Mouse (Mus musculus) kidney, adult 2 months (tissue): Measurements from ENCODE around the gene Gm12258. TPM values are rescaled to one million over a fixed set of nuclear protein-coding genes. Genes with fewer than 3 reads are reported as not detected.
"Not testable (repeated sequence)": the region's sequence is repeated elsewhere in the genome, so short reads cannot be mapped to it uniquely, and the experiment has no call there.

Experiments
- DNase-seq: peaks from one replicate; pipeline ENCODE4 v3.0.0; 2021
- H3K27ac ChIP-seq: fragments of 200-500 bp; 2 replicates; pipeline ENCODE4 v1.5.1; 2012; ENCODE audit warnings: low read depth, low read length, control low read depth, inconsistent platforms; ENCODE audit not compliant: insufficient read depth
- H3K27me3 ChIP-seq: fragments of 200-500 bp; replicated peaks from 2 replicates; pipeline ENCODE4 v1.6.1; 2012; ENCODE audit warnings: mild to moderate bottlenecking, moderate library complexity, low read length, inconsistent platforms; ENCODE audit not compliant: control insufficient read depth, insufficient read depth
- H3K36me3 ChIP-seq: fragments of 200-500 bp; 2 replicates; pipeline ENCODE4 v1.6.1; 2012; ENCODE audit warnings: mild to moderate bottlenecking, moderate library complexity, low read length, inconsistent platforms; ENCODE audit not compliant: control insufficient read depth, insufficient read depth
- H3K4me1 ChIP-seq: fragments of 200-500 bp; 2 replicates; pipeline ENCODE4 v1.6.1; 2011; ENCODE audit warnings: low read length; ENCODE audit not compliant: control insufficient read depth, insufficient read depth
- H3K4me3 ChIP-seq: fragments of 200-500 bp; 2 replicates; pipeline ENCODE4 v1.5.1; 2011; ENCODE audit warnings: mild to moderate bottlenecking, low read depth, low read length, control low read depth; ENCODE audit not compliant: insufficient read depth
- CTCF ChIP-seq: fragments of 200-500 bp; conservative IDR thresholded peaks from 2 replicates; pipeline ENCODE4 v1.5.1; 2011; ENCODE audit warnings: low read depth, mild to moderate bottlenecking, control low read depth, low read length, moderate library complexity, mixed read lengths; ENCODE audit not compliant: insufficient read depth, insufficient read length
- POLR2A ChIP-seq: fragments of 200-500 bp; IDR thresholded peaks from one replicate; pipeline ENCODE4 v1.6.1; 2011; ENCODE audit warnings: low read depth, low read length, control low read depth
- WGBS: fragments of 180-500 bp; shearing (Covaris S2); methylation state at CpG from one replicate; pipeline ENCODE4 v1.1.7; 2018; 5-methylcytosine and 5-hydroxymethylcytosine counted together
- polyA plus RNA-seq: library from polyadenylated mRNA; depleted of rRNA; stranded (reverse); fragments of >200 nt; gene quantifications from 2 replicates; pipeline ENCODE4 v1.2.3, GENCODE M21; 2012; rRNA removed

The Gm12258 gene
- polyA plus RNA-seq = 2.3 and 2.6 TPM in 2 replicates

- Histone ChIP-seq H3K4me3 (peak within 1 kb of the TSS; percentile 99), H3K36me3 (no peaks in the 10 kb centered on the region; the same call in 1 of the 2 replicates), H3K4me1 (no peaks in the 10 kb centered on the region), H3K27me3 (no peaks in the 10 kb centered on the region), H3K27ac (peak within 1 kb of the TSS; percentile 26; the same call in 1 of the 2 replicates)
- under 1% methylated on average over 24 of the region's 24 CpGs for WGBS
- TF ChIP-seq CTCF = no peak
- TF ChIP-seq POLR2A = no peak
- peak; percentile 99 for DNase-seq
Observed at GRCm38 (mm10) chr11:58846919-58847461, at the start of gene Gm12258. TSS of gene Gm12258 (plus strand) at chr11:58847158.

DNA sequence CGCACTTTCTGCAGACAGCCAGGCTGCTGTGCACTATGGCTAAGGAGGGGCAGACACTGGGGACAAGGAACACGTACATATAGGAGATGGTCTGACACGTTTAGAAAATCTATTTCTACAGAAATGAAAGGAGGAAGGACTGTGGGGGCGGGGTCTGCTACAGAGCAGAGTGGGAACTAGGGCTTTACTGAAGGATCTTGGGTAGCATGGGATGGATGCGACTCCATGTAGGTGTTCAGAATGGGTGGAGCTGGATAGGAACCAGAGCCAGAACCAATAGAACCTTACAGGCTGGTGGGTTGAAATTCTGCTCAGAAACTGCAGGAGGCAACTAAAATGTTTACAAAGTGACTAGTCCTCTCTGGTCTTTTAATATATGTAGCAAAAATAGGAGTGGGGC, 47.2 kb upstream of the Gm12258 start:
- TF ChIP-seq CTCF = no peak

DNA sequence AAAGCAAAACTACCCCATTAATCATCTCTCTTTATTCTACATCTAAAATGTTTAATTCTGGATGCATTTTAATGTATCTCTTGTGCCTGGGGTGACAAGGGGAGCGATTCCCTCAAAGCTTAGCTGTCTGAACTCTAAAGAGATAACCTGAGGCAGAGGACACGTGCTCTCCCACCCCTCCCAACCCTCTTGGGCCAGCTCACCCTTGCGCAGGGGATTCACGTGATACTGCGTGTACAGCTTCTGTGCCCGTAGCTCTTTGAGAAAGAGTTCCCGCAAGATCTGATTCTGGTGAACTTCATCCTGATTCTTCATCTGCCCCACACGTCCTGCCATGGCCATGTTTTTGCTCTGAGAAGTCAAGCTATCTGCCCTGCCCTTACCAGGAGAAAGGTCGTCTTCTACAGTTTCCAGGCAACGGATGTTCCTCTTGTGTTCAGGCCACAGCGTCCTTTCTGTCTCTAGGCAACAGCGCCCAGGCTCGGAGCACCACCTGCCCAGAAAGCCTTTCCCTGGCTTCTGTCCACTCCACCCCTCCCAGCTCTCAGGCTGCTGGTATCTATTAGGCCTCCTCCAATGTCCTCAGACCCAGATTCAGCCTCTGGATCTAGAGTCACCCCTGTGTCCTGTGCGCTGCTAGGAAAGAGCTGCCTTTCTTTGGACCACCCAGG, 45.3 kb upstream of the Gm12258 start, which contains the start of gene Fam183b:
Fam183b (minus strand) TSS at position 403 of the 671 bp plus-strand sequence.
- H3K4me3 ChIP-seq = no peak within 1 kb of the TSS
- H3K36me3 ChIP-seq = no peaks in the 10 kb centered on the region
- WGBS = 44% methylated on average over 14 of the region's 14 CpGs
- TF ChIP-seq POLR2A (no peak), CTCF (no peak)
- no peak within 1 kb of the TSS for H3K27ac ChIP-seq
- DNase-seq = no peak
- H3K27me3 ChIP-seq = no peaks in the 10 kb centered on the region
- no peaks in the 10 kb centered on the region for H3K4me1 ChIP-seq

More for the DNA sequence above, 47.2 kb upstream of the Gm12258 start:
- Histone ChIP-seq H3K4me3 (no peak overlapping the region), H3K4me1 (no peaks in the 10 kb centered on the region), H3K36me3 (no peaks in the 10 kb centered on the region), H3K27ac (no peak overlapping the region), H3K27me3 (no peaks in the 10 kb centered on the region)
- DNase-seq = no peak
- 76% methylated on average over 5 of the region's 5 CpGs for WGBS

DNA sequence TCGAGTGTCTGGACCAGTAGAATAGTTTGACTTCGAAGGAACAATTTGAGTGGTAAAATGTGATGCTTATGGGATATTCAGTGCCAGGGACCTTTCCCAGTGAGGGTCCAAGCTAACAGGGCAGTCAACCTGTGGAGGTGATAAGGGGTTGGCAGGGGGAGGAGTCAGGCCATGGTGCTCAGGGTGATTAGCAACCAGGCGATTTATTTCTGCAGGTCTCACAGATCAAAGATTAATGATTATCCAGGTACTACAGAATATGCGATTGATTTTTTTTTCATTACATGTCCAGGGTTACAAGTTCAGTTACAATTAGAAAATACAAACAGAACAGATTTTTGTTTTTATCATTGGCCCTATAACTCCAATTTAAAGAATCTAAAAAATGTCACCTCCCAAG, 43.1 kb upstream of the Gm12258 start:
- Histone ChIP-seq H3K4me1 (no peaks in the 10 kb centered on the region), H3K4me3 (no peak overlapping the region), H3K27me3 (no peaks in the 10 kb centered on the region), H3K36me3 (no peaks in the 10 kb centered on the region), H3K27ac (no peak overlapping the region)
- DNase-seq = no peak
- WGBS = 48% methylated on average over 4 of the region's 4 CpGs
- TF ChIP-seq CTCF (no peak), POLR2A (no peak)

DNA sequence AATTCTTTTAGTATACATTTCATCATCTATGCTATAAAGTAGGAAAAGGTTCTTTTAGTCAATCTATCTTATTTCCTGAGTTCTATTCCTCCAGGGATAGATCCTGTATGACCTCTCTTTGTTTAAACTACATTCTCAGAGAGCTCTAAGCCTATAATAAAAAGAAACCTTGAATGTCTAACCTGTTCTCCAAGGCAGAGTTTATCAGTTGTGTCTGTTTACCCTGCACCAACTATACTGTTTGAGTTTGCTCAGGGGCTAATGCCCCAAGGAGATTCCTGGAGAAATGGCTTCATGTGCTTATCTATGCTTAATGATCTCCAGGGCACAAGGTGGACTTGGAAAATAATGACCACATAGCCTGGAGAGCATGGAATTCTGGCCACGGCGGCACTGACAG, 42.6 kb upstream of the Gm12258 start:
- TF ChIP-seq CTCF (no peak), POLR2A (no peak)
- H3K4me1 ChIP-seq = no peaks in the 10 kb centered on the region
- no peak overlapping the region for H3K27ac ChIP-seq
- H3K4me3 ChIP-seq = no peak overlapping the region
- no peaks in the 10 kb centered on the region for H3K36me3 ChIP-seq
- DNase-seq = no peak
- H3K27me3 ChIP-seq = no peaks in the 10 kb centered on the region
- 55% methylated on average over 2 of the region's 2 CpGs for WGBS

GRCm38 (mm10) chr11:58812001-58812400, 35.0 kb upstream of the Gm12258 start:
- WGBS = 13% methylated on average over 1 of the region's 1 CpGs
- no peak overlapping the region for H3K4me3 ChIP-seq
- no peak for TF ChIP-seq POLR2A
- TF ChIP-seq CTCF = peak; percentile 50
- no peaks in the 10 kb centered on the region for H3K4me1 ChIP-seq
- no peaks in the 10 kb centered on the region for H3K36me3 ChIP-seq
- H3K27ac ChIP-seq = no peak overlapping the region
- no peaks in the 10 kb centered on the region for H3K27me3 ChIP-seq
- no peak for DNase-seq

GRCm38 (mm10) chr11:58814700-58815099, 32.3 kb upstream of the Gm12258 start, which contains the start of gene Olfr313:
TSS of gene Olfr313 (plus strand) at chr11:58815000.
- WGBS = 54% methylated on average over 1 of the region's 1 CpGs

GRCm38 (mm10) chr11:58815676-58816075, 31.3 kb upstream of the Gm12258 start:
- WGBS = 86% methylated on average over 1 of the region's 1 CpGs
- H3K4me3 ChIP-seq = no peak overlapping the region
- H3K36me3 ChIP-seq = no peaks in the 10 kb centered on the region
- no peak for DNase-seq
- no peaks in the 10 kb centered on the region for H3K4me1 ChIP-seq
- TF ChIP-seq CTCF (no peak), POLR2A (no peak)
- no peak overlapping the region for H3K27ac ChIP-seq
- H3K27me3 ChIP-seq = no peaks in the 10 kb centered on the region

More at GRCm38 (mm10) chr11:58814700-58815099, 32.3 kb upstream of the Gm12258 start, which contains the start of gene Olfr313:
- not testable (repeated sequence) for H3K27ac ChIP-seq, H3K4me3 ChIP-seq, DNase-seq, H3K36me3 ChIP-seq, H3K4me1 ChIP-seq, H3K27me3 ChIP-seq

- H3K27me3 ChIP-seq, H3K36me3 ChIP-seq, DNase-seq, H3K27ac ChIP-seq, H3K4me3 ChIP-seq, H3K4me1 ChIP-seq: not testable (repeated sequence)
Observed at GRCm38 (mm10) chr11:58828937-58829336, 18.0 kb upstream of the Gm12258 start, which contains the start of gene Olfr312. TSS of gene Olfr312 (plus strand) at chr11:58829237.
